ENCODE assay signal across 8 mouse cellular contexts in genomic region chr9:69357834-69358233, GRCm38 (mm10). TPM values are rescaled to one million over a fixed set of nuclear protein-coding genes. Genes with fewer than 3 reads are reported as not detected.
DNase-seq lines count a peak whose midpoint lies in the region; TF ChIP-seq lines count a peak whose summit lies in the region.

No protein-coding gene starts in this region.

- peak; percentile 26 to 47 for DNase-seq in heart, adult 9 months (ENCODE audit: low spot score in 2 of 2)
- no peak for DNase-seq in heart, adult 11 months
- DNase-seq in ES-CJ7 (ENCODE audit: low read depth, low spot score) = peak; percentile 55
- DNase-seq in c-Kit-positive CD71-positive TER-119-positive erythroid progenitor cells, embryonic 14.5 days (ENCODE audit: low spot score) = peak; percentile 39
- DNase-seq in frontal cortex, postnatal 10 days (ENCODE audit: low spot score in 2 of 2) = peak; percentile 40 to 57
- DNase-seq in layer of hippocampus, adult 18-20 months (ENCODE audit: low spot score in 2 of 2) = peak; percentile 15 to 76
- DNase-seq in lung, postnatal 10 days = peak; percentile 62
- DNase-seq in spleen, adult 2 months (ENCODE audit: low read depth in 1 of 2, low spot score in 2 of 2) = peak in 1 of 2 experiments; percentile 33

- H3K27ac ChIP-seq in spleen, adult 2 months (ENCODE audit: insufficient read depth, low read length) = no peak overlapping the region

- H3K36me3 ChIP-seq in spleen, adult 2 months (ENCODE audit: control insufficient read depth, insufficient read depth, low read length) = no peaks in the 10 kb centered on the region

- WGBS in spleen, adult 2 months = 48% methylated on average over 3 of the region's 3 CpGs

- H3K4me1 ChIP-seq in spleen, adult 2 months (ENCODE audit: control insufficient read depth, insufficient read depth, insufficient read length) = no peaks in the 10 kb centered on the region

- no peak for TF ChIP-seq POLR2A in spleen, adult 2 months (IDR thresholded peaks at IDR 0.05; ENCODE audit: low read depth, low read length)

- H3K27me3 ChIP-seq in spleen, adult 2 months (ENCODE audit: control insufficient read depth, insufficient read depth, low read length) = no peaks in the 10 kb centered on the region

- TF ChIP-seq CTCF in spleen, adult 2 months (IDR thresholded peaks at IDR 0.05; ENCODE audit: extremely low read depth, insufficient read depth, insufficient read length, insufficient replicate concordance) = peak; percentile 75; the same call in 1 of the 2 replicates

- H3K4me3 ChIP-seq in spleen, adult 2 months (ENCODE audit: extremely low read depth, insufficient read depth, insufficient read length) = no peak overlapping the region

RNA-seq across cellular contexts. Expression of gene Ice2, which starts 39.9 kb away (rescaled TPM):
- total RNA-seq in layer of hippocampus, adult 18-20 months (2021) = 10 to 100 TPM; 10.8 to 11.4 TPM
- 2.2 and 2.6 TPM in 2 replicates for polyA plus RNA-seq in spleen, adult 2 months (2012; rRNA removed)
